Mouse (Mus musculus): Measurements from ENCODE around the gene Sh3pxd2a.

Gene Sh3pxd2a

GRCm38 (mm10) chr19:47464304-47465241 lies at the start of gene Sh3pxd2a:
Gene Sh3pxd2a, minus strand, starts transcription at chr19:47464401.
- DNase-seq (ENCODE audit: low read depth, low spot score), result peak; percentile 63

- no peak for DNase-seq (ENCODE audit: low read depth, low spot score)
These were observed 49.4 kb upstream of the Sh3pxd2a start for GRCm38 (mm10) chr19:47513618-47513897.

GRCm38 (mm10) chr19:47512794-47513617 lies 48.8 kb upstream of the Sh3pxd2a start:
- DNase-seq (ENCODE audit: low read depth, low spot score), result no peak

DNA sequence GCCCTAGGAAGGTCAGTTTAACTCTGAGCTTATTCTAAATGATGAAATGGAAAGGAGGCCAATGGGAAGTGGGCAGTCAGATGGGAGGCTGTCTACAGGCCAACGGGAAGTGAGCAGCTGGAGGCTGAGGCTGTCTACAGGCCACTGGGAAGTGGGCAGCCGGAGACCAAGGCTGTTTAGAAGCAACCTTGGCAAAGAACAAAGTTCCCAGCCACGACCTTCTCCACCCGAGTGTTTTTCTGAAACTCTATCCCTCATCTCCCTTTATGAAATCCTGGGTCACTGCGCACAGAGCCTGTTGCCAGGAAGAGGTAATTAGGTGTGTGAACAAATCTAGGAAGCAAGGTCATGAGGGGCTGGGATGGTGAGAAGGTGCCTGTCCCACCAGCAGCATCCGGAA lies 47.8 kb upstream of the Sh3pxd2a start:
- DNase-seq (ENCODE audit: low read depth, low spot score), result no peak

GRCm38 (mm10) chr19:47511294-47511675 lies 47.1 kb upstream of the Sh3pxd2a start:
- no peak for DNase-seq (ENCODE audit: low read depth, low spot score)

- no peak for DNase-seq (ENCODE audit: low read depth, low spot score)
These were observed 46.5 kb upstream of the Sh3pxd2a start for GRCm38 (mm10) chr19:47510473-47511293.

- DNase-seq (ENCODE audit: low read depth, low spot score), result no peak
These were observed 45.9 kb upstream of the Sh3pxd2a start for GRCm38 (mm10) chr19:47510135-47510472.

DNA sequence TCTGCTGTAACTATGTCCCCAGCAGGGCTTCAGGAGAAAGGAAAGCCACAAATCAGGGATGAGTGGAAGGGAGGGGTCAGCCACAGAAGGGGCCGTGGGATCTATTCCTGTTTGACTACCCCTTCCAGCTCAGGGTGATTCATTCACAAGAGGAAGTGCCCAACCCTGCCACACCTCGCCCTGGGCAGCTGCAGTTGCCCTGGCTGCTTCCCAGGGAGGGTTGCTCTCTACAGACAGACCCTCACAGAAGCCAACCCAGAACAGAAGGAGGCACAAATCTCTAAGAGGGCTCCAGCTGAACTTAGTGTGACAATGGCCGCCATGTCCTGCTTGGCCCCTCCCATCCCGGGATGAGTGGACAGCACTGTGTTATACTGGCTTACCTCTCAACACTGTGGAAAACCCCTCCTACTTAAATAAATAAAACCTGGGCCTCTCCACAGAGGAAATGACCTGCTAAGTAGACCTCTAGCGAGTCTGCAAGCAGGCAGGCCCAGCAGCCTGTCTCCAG lies 44.6 kb upstream of the Sh3pxd2a start:
- no peak for DNase-seq (ENCODE audit: low read depth, low spot score)

GRCm38 (mm10) chr19:47508191-47508590 lies 44.0 kb upstream of the Sh3pxd2a start:
- no peak for DNase-seq (ENCODE audit: low read depth, low spot score)

DNA sequence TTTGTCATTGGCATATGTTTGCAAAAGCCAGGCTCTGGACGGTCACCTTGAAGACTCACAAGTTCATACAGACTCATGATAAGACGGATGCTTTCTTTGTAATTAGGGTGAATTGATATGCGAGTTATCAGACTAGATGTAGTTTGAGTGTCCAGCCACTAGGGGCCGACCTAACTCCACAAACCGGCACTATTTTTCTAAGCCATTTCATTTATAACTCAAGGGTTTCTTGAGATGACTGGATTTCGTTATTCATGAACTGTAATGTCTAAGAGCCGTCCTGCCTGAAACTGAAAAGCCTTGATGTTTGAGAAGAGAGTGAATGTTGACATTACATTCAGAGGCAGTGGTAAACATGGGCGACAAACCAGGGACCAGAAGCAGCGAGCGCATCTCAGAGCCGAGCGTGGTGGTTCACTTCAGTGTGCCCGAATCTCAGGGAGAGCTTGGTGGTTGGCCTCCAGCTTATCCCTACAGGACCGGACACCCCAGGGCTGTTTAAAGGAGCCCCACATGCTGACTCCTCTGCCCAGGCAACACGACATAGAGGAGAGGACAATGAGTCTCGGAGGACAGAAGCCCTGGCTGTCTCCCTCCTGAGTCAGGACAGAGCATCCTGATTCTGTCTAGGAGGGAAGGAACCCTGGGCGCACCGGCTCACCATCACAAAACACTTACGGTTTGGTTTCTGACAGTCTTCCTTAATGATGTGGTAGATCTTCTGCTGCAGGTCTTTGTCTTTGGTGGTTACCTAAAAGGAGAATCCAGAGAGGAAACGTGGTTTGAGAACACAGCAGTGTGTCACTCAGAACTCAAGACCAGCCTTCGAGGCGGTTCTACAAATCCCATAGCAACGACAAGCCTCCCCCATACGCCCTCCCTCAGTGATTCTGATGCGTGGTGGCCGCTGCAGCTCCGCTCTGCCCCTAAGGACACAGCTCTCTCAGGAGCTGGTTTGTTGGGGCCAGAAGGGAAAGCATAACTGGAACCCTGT lies 43.2 kb upstream of the Sh3pxd2a start:
- peak; percentile 30 for DNase-seq (ENCODE audit: low read depth, low spot score)

DNA sequence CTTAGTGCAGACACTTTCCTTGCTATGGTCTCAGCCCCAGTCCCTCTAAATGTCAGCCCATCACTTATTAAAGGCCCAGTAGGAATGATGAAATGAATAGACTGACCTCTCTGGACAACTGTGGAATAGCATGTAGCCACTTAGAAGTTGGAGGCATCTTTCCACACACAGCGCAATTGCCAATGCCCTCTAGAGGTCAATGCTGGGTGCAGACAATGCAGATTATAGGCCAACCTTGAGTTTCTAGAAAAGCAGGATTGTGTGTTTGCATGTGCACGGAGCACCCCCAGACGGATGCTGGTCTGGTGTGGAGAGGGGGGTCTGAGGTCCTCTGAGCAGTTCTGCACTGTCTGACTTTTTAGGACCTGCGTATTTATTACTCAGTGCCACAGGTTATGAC lies 39.4 kb upstream of the Sh3pxd2a start:
- peak; percentile 87 for DNase-seq (ENCODE audit: low read depth, low spot score)

DNA sequence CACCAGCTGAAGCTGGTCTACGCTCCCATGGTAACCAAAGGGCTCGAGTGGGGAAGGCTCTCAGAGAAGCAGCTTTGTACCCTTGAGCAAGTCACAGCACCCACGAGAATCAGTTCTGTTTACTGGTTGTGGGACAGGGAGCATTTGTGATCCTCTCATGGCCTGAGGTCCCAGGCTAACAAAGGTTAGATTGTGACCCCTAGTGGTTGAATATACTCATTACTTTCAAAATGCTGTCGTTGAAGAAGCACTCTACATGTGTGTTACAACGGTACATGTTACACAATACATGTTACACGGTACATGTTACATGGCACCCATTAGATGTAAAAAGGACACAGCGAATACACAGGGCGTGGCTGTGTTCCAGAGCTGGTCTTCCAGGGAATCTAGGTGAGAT lies 38.4 kb upstream of the Sh3pxd2a start:
- peak; percentile 66 for DNase-seq (ENCODE audit: low read depth, low spot score)

DNA sequence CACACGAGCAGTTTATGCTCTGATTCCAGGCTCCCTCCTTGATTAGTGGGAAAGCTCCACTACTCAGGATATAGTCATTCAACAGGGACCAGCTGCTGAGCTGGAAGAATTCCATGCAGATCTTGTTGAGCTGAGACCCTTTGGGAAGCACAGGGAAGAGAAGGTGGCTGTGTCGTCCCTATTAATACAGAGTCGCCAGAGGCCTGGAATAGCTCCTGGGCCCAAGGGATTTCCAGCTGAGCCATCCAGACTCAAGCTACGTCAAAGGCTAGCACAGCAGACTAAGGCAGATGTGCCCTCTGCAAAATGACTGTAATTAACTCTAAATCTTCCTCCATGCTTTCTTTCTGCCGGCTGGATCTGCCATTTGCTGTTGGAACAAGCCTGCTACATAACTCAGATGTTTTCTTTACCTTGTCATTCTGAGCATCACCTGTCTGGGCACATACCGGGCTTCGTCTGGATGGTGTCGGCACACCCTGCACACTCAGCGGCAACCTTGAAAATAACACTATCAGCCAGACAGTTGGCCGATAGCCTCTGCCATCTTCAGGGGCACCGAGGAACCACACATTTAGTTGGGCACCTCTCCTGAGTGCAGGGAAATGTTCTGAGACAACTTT lies 36.3 kb upstream of the Sh3pxd2a start:
- DNase-seq (ENCODE audit: low read depth, low spot score), result no peak

GRCm38 (mm10) chr19:47499841-47500240 lies 35.6 kb upstream of the Sh3pxd2a start:
- no peak for DNase-seq (ENCODE audit: low read depth, low spot score)

DNA sequence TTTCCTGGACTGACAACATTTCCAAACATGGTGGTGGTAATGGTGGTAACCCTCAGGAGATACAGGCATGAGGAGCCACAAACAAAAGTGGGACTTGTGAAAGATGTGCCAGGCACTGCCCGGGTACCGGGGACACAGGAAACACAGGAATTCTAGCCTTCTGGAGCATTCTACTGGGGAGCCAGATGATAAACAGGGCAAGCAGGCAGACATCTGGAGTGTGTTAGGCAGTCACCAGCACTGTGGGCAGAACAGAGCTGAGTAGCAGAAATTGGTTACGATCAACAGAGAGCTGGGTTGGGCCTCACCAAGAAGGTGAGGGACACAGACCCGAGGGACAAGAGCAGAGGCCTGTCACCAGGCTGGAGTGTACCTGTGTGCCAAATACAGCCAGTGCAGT lies 34.7 kb upstream of the Sh3pxd2a start:
- no peak for DNase-seq (ENCODE audit: low read depth, low spot score)

DNA sequence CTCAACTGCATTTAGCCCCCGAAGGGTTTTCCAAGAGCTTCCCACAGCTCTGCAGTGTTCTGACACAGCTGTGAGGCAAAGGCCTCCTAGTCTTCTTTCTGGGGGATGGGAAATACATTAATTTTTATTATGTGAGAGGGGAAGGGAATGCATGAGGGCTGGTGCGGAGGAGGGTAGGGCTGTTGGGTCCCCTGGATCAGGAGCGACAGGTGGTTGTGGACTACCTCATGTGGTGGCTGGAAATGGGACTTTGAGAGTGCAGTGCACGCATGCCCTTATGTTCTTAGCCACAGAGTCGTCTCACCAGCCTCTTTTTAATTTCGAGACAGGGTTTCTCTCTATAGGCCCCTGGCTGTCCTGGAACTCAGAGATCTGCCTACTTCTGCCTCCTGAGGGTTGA lies 33.5 kb upstream of the Sh3pxd2a start:
- no peak for DNase-seq (ENCODE audit: low read depth, low spot score)

GRCm38 (mm10) chr19:47497313-47497712 lies 33.1 kb upstream of the Sh3pxd2a start:
- no peak for DNase-seq (ENCODE audit: low read depth, low spot score)

- peak; percentile 30 for DNase-seq (ENCODE audit: low read depth, low spot score)
These were observed 29.1 kb upstream of the Sh3pxd2a start for GRCm38 (mm10) chr19:47493017-47493997.

- DNase-seq (ENCODE audit: low read depth, low spot score), result no peak
These were observed 28.2 kb upstream of the Sh3pxd2a start for GRCm38 (mm10) chr19:47492422-47492821.
